Mouse (Mus musculus): Measurements from ENCODE around the gene Pafah1b3. TPM values are rescaled to one million over a fixed set of nuclear protein-coding genes. Genes with fewer than 3 reads are reported as not detected.

The Pafah1b3 gene
- polyA plus RNA-seq, 1 experiment from 2014 or later: 152 TPM

GRCm38 (mm10) chr7:25294960-25295722, 2.6 kb downstream of the Pafah1b3 start:
- no peak overlapping the region for H3K27ac ChIP-seq
- no peak overlapping the region for H3K9ac ChIP-seq (ENCODE audit: low read depth, low read length)
- H3K4me2 ChIP-seq (ENCODE audit: low read length): no peak overlapping the region
- no peaks in the 10 kb centered on the region for H3K9me3 ChIP-seq (replicated peaks; ENCODE audit: low read length)
- no peak for TF ChIP-seq CTCF (IDR thresholded peaks at IDR 0.05; ENCODE audit: low read depth)
- 83% methylated on average over 12 of the region's 12 CpGs for WGBS
- no peak for DNase-seq (ENCODE audit: low spot score)
- H3K27me3 ChIP-seq (ENCODE audit: insufficient read depth, low read length): no peaks in the 10 kb centered on the region
- peaks cover 26% of the 10 kb centered on the region; the same call in 1 of the 2 replicates for H3K36me3 ChIP-seq (ENCODE audit: insufficient read depth, low read length)
- no peak for ATAC-seq (replicated peaks; ENCODE audit: low FRiP score, low read depth)
- H3K4me1 ChIP-seq (replicated peaks; ENCODE audit: insufficient read depth, low read length): no peaks in the 10 kb centered on the region; the same call in 1 of the 2 replicates
- H3K4me3 ChIP-seq (replicated peaks; ENCODE audit: low read depth, low read length): no peak overlapping the region

- Histone ChIP-seq H3K4me3 (replicated peaks; ENCODE audit: low read depth, low read length) (no peak overlapping the region), H3K9ac (ENCODE audit: low read depth, low read length) (no peak overlapping the region), H3K4me2 (ENCODE audit: low read length) (no peak overlapping the region), H3K27ac (no peak overlapping the region; the same call in 1 of the 2 replicates), H3K4me1 (replicated peaks; ENCODE audit: insufficient read depth, low read length) (no peaks in the 10 kb centered on the region; the same call in 1 of the 2 replicates), H3K27me3 (ENCODE audit: insufficient read depth, low read length) (no peaks in the 10 kb centered on the region), H3K36me3 (ENCODE audit: insufficient read depth, low read length) (peaks cover 32% of the 10 kb centered on the region), H3K9me3 (replicated peaks; ENCODE audit: low read length) (no peaks in the 10 kb centered on the region)
- TF ChIP-seq CTCF (IDR thresholded peaks at IDR 0.05; ENCODE audit: low read depth): no peak
- DNase-seq (ENCODE audit: low spot score): no peak
- ATAC-seq (replicated peaks; ENCODE audit: low FRiP score, low read depth): no peak
- WGBS: 80% methylated on average over 4 of the region's 4 CpGs
These were observed 3.3 kb downstream of the Pafah1b3 start for GRCm38 (mm10) chr7:25294495-25294894.

- H3K9me3 ChIP-seq (replicated peaks; ENCODE audit: low read length): no peaks in the 10 kb centered on the region
- no peak for DNase-seq (ENCODE audit: low spot score)
- H3K4me3 ChIP-seq (replicated peaks; ENCODE audit: low read depth, low read length): no peak overlapping the region
- peaks cover 43% of the 10 kb centered on the region for H3K36me3 ChIP-seq (ENCODE audit: insufficient read depth, low read length)
- H3K4me1 ChIP-seq (replicated peaks; ENCODE audit: insufficient read depth, low read length): no peaks in the 10 kb centered on the region; the same call in 1 of the 2 replicates
- ATAC-seq (replicated peaks; ENCODE audit: low FRiP score, low read depth): no peak
- no peaks in the 10 kb centered on the region for H3K27me3 ChIP-seq (ENCODE audit: insufficient read depth, low read length)
- no peak overlapping the region for H3K9ac ChIP-seq (ENCODE audit: low read depth, low read length)
- no peak overlapping the region for H3K27ac ChIP-seq
- TF ChIP-seq CTCF (IDR thresholded peaks at IDR 0.05; ENCODE audit: low read depth): no peak
- H3K4me2 ChIP-seq (ENCODE audit: low read length): no peak overlapping the region
- WGBS: 71% methylated on average over 10 of the region's 10 CpGs
These were observed 4.5 kb downstream of the Pafah1b3 start for GRCm38 (mm10) chr7:25293191-25293739.

GRCm38 (mm10) chr7:25292107-25292506, 5.7 kb downstream of the Pafah1b3 start:
- H3K4me2 ChIP-seq (ENCODE audit: low read length): no peak overlapping the region
- no peak for DNase-seq (ENCODE audit: low spot score)
- 50% methylated on average over 7 of the region's 7 CpGs for WGBS
- no peaks in the 10 kb centered on the region; the same call in 1 of the 2 replicates for H3K4me1 ChIP-seq (replicated peaks; ENCODE audit: insufficient read depth, low read length)
- H3K36me3 ChIP-seq (ENCODE audit: insufficient read depth, low read length): peaks cover 55% of the 10 kb centered on the region
- H3K27ac ChIP-seq: no peak overlapping the region
- no peak overlapping the region for H3K9ac ChIP-seq (ENCODE audit: low read depth, low read length)
- no peaks in the 10 kb centered on the region for H3K9me3 ChIP-seq (replicated peaks; ENCODE audit: low read length)
- TF ChIP-seq CTCF (IDR thresholded peaks at IDR 0.05; ENCODE audit: low read depth): no peak
- H3K4me3 ChIP-seq (replicated peaks; ENCODE audit: low read depth, low read length): no peak overlapping the region
- H3K27me3 ChIP-seq (ENCODE audit: insufficient read depth, low read length): no peaks in the 10 kb centered on the region
- no peak for ATAC-seq (replicated peaks; ENCODE audit: low FRiP score, low read depth)

GRCm38 (mm10) chr7:25290911-25291310, 6.9 kb downstream of the Pafah1b3 start:
- H3K9me3 ChIP-seq (replicated peaks; ENCODE audit: low read length): no peaks in the 10 kb centered on the region
- no peak overlapping the region for H3K9ac ChIP-seq (ENCODE audit: low read depth, low read length)
- no peak overlapping the region for H3K27ac ChIP-seq
- H3K36me3 ChIP-seq (ENCODE audit: insufficient read depth, low read length): peaks cover 67% of the 10 kb centered on the region
- no peak overlapping the region for H3K4me2 ChIP-seq (ENCODE audit: low read length)
- H3K27me3 ChIP-seq (ENCODE audit: insufficient read depth, low read length): no peaks in the 10 kb centered on the region
- H3K4me1 ChIP-seq (replicated peaks; ENCODE audit: insufficient read depth, low read length): no peaks in the 10 kb centered on the region; the same call in 1 of the 2 replicates
- 85% methylated on average over 2 of the region's 2 CpGs for WGBS
- no peak for DNase-seq (ENCODE audit: low spot score)
- ATAC-seq (replicated peaks; ENCODE audit: low FRiP score, low read depth): no peak
- TF ChIP-seq CTCF (IDR thresholded peaks at IDR 0.05; ENCODE audit: low read depth): no peak
- H3K4me3 ChIP-seq (replicated peaks; ENCODE audit: low read depth, low read length): no peak overlapping the region

- H3K4me3 ChIP-seq (replicated peaks; ENCODE audit: low read depth, low read length): no peak overlapping the region
- 92% methylated on average over 1 of the region's 1 CpGs for WGBS
- H3K27ac ChIP-seq: no peak overlapping the region
- ATAC-seq (replicated peaks; ENCODE audit: low FRiP score, low read depth): no peak; the same call in 1 of the 2 replicates
- no peak for TF ChIP-seq CTCF (IDR thresholded peaks at IDR 0.05; ENCODE audit: low read depth)
- no peak overlapping the region for H3K9ac ChIP-seq (ENCODE audit: low read depth, low read length)
- no peaks in the 10 kb centered on the region for H3K27me3 ChIP-seq (ENCODE audit: insufficient read depth, low read length)
- no peaks in the 10 kb centered on the region for H3K9me3 ChIP-seq (replicated peaks; ENCODE audit: low read length)
- H3K36me3 ChIP-seq (ENCODE audit: insufficient read depth, low read length): peaks cover 71% of the 10 kb centered on the region
- no peak overlapping the region for H3K4me2 ChIP-seq (ENCODE audit: low read length)
- DNase-seq (ENCODE audit: low spot score): no peak
- no peaks in the 10 kb centered on the region; the same call in 1 of the 2 replicates for H3K4me1 ChIP-seq (replicated peaks; ENCODE audit: insufficient read depth, low read length)
These were observed 7.3 kb downstream of the Pafah1b3 start for GRCm38 (mm10) chr7:25290463-25290862.
